Mouse (Mus musculus): ENCODE results near the gene Gje1.

GRCm38 (mm10) chr10:14718114-14718513 lies at the start of gene Gje1:
- TF ChIP-seq CTCF (IDR thresholded peaks at IDR 0.05; ENCODE audit: borderline replicate concordance, extremely low read depth, insufficient read depth, insufficient read length) (no peak), POLR2A (IDR thresholded peaks at IDR 0.05; ENCODE audit: borderline replicate concordance, extremely low read depth, insufficient read depth, insufficient read length, poor library complexity, severe bottlenecking) (no peak)
